Mouse (Mus musculus) cerebellum, adult 18-20 months (tissue): Measurements from ENCODE around the gene Rgs6.

ENCODE experiments used
- DNase-seq, 2 experiments: peaks; one replicate each; pipeline ENCODE4 v3.0.0; 2021

Rgs6 gene

DNA sequence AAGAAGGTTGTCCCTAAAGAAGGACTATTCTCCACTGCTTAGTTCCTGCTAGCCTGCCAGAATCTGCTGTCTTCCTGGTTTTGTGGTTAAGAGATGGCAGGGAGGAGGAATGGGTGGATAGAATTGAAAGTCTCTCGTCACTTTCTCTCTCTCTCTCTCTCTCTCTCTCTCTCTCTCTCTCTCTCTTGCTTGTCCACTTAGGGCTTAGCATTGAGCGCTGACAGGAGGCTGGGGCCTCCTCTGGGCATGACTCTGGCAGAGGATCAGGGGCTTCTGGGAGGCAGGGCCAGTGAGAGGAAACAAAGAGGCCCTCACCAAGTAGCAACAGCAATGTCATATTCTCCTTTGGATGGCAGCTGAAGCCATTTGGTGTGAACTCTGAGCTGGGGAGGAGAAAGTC, 554.4 kb downstream of the Rgs6 start:
- no peak for DNase-seq

DNA sequence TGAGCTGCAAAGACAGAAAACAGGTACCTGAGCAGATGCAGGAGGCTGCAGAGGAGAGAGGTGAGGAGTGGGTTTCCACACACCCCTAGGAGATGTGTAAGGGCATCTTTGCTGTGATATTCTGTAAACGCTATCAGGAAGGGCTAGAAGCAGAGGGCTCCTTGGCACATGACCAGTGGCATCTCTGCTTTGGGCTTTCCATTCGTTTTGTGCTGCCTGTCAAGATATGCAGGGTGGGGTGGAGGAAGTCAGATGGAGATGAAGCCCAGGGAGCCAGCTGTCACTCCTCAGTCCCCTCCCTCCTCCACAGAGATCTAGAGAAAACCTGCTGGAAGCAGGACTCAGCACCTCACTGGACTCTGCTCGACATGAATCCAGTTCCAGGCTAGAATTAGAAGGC, 555.0 kb downstream of the Rgs6 start:
- peak; percentile 78 to 85 for DNase-seq

DNA sequence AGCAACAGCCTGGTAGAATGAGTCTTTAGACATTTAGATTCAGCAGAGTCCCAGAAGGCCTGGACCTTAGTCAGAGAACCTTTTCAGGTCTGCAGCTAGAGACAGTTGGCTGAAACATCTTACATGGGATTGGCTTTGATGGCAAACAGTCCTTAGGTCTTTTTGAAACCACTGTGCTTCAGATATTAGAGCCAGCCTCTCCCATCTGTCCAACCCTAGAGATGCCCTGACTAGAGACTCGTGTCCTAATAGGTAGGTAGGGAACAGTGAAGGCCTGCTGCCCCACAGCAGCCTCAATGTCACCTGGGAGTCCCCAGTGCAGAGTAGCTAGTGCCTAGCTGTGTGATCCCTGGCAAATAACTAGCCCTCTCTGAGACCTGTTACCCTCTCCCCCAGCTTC, 555.5 kb downstream of the Rgs6 start:
- DNase-seq, result peak; percentile 37 to 48

DNA sequence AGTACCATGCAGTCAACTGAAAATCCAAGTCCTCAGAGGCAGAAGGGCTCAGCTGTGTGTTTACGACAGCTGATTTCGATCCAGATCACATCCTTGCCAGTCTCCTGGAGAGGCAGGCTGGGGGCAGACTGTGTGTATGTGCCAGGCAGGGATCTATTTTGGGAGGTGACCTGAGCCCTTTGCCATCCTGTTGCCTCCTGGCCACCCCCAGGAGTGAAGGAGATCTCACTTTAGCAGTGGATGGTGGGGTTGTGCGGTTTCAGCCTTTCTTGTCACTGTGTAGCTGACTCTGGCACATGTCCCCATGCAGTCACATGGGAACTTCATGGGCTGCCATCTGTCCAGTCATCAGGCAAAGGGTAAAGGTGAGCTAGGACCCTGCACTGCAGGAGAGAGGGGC, 557.0 kb downstream of the Rgs6 start:
- DNase-seq, result peak; percentile 31 to 44

DNA sequence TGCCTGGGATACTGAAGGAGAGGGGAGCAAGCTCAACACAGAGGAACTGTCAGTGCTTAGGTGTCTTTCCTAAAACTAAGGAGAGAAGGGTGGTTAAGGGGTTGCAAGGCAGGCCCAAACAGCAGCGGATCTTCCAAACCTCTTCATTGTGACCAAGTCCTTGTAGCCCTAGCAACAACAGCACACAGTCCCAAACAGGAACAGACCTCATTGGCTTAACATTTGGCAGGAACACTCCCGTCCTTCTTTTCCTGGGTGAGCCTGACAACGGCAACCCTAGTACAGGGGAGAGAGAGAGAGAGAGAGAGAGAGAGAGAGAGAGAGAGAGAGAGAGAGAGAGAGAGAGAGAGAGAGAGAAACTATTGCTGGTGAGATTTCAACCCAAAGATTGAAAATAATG, 557.8 kb downstream of the Rgs6 start:
- DNase-seq, result no peak

DNA sequence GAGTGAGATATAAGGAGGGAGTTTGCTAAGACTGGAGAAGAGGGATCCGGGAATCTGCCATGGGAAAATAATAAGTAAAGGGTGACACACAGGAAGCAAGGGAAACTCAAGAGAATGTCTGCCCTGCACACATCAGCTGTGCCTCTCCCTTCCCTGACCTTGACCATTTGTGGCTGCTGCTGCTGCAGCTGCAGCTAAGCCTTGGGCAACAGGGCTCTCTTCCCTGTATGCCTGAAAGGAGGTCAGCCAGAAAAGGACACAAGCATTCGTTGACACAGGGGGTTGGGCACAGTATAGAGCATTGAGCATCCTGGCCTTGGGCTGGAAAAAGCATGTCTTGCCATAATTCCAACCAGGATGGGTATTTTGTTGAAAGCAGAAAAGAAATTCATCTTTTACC, 558.8 kb downstream of the Rgs6 start:
- no peak for DNase-seq

DNA sequence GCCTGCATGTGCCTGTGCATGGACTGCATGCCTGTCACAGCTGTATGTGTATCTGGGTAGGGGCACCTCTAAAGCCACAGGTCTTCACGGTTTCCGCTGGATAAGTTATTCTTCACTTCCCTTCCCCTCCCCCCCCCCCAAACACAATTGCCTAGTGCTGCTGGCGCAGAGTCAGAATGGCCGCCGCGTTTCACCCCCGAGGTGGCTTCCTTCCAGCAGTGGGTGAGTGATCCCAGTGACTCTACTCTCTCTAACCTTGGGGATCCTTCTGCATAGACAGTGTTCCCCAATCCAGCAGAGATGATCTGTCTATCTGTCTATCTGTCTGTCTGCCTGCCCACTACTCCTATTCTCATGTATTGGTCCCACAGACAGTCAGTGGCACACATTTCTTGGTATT, 561.9 kb downstream of the Rgs6 start:
- no peak for DNase-seq

DNA sequence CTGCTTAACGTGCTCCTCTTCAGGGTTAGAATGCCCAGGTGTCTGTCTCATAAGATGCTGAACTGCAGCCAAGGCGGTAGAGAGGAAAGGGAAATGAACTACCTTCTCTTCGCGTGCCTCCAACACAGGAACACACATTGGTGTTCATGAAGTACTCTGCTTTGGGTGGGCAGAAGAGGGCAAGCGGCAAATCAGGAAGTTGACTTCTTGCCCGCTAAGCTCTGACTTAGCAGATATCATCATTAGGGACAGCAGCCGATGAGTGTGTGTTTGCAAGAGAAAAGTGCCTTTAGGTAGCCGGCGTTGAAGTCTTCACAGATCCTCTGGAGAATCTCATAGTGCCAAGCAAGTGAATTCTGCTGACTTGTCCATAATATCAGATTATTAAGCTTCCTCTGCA, 562.7 kb downstream of the Rgs6 start:
- no peak for DNase-seq

DNA sequence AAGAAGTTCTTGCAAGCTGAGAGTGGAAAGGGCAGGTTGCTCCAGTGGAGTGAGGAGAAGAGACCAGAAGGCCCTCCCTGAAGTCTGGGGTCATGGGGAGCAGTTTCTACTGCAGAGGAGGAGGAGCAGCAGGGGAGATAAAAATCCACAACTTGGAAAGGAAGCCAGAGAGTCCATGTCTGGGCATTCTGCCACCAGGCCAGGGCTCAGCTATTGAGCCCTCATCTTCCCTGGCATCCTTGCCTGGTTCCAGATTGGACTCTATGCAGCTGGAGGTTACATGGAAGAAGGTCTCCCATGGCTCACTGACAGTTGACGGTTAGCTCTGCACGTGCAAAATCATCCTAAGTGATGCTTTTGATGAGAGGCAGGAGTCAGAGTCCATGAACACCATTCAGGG, 563.4 kb downstream of the Rgs6 start:
- peak; percentile 61 to 65 for DNase-seq

DNA sequence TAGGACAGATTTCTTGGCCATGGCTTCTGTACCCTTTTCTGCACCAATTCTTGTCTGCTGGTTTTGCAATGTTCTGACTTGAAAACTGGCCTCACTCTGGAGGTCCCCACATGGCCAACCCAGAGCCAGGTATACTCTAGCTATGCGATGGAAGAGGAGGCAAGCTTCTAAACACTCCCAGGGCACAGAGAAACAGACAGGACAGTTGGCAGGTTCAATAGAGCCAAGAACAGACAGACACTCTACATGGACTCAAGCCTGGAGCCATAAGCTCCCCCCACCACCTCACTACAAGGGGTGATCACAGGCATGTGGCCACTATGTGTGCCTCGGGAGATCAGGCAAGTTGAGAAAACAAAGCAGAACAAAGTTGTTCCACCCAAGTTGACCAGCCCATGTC, 572.1 kb downstream of the Rgs6 start:
- peak; percentile 57 to 62 for DNase-seq

DNA sequence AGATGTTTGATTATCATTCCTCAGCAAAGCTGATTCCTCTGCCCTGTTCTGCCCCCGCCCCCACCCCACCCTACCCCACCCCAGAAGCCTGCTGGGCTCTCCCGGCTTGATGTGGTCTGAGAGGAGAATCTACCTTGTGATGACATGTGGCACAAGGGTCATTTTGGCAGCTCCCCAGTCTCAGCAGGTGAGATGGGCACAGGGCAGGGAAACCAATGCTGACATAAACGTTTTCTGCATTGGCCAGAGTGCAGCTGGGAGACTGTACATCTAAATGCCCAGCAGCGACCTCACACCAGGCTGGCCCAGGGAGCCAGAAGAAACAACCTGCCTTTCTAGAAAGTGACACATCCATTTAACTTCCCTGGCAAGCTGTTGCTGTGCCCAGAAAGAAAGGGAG, 572.6 kb downstream of the Rgs6 start:
- peak; percentile 70 to 74 for DNase-seq

DNA sequence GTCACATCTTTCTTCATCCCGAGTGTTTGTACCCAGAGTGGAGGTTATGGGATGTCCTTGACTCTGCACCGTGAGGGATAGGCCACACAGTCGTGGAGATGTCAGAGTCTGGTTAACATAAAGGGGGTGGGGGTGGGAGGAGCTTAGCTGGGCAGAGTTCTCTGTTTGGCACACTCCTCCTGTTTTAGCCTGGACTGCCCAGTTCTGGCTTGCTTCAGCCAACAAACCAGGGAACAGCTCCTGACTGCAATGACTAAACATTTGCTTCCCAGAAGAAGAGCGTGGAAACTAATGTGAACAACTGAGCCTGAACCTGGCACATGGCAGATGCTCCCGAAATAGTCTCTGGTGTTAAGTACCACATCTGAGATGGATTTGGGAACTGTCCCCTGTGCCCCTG, 575.6 kb downstream of the Rgs6 start:
- no peak for DNase-seq

DNA sequence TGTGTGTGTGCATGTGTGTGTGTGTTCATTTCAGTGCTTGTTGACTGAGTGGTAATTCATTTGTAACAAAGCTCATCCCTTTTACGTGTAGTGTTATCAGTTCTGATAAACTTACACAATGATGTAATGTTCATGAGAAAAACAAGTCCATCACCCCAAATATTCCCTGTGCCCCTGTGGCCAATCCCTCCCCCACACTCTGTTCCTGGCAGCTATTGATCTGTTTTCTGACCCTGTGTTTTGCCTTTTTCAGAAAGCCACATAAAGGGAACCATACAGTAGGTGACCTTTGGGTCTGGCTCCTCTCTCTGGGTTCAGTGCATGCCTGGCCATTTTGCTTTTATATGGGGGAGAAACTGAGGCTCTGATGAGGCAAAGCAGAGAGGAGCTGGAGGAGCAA, 577.0 kb downstream of the Rgs6 start:
- no peak for DNase-seq

DNA sequence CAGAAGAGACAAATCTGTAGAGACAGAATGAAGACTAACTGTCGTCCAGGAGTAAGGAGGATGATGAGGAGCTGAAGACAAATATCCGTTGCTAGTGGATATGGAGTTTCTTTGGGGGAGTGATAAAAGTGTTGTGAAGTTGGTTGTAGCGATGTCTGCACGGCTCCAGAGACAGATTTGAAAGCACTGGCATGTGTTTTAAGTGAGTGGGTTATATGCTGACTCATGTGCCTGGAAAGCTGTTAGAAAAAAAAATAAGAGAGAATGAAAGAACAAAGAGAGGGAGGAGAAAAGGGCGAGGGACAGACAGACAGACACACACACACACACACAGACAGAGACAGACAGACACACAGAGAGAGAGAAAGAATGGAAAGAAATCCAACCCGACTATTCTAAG, 580.2 kb downstream of the Rgs6 start:
- DNase-seq, result no peak

DNA sequence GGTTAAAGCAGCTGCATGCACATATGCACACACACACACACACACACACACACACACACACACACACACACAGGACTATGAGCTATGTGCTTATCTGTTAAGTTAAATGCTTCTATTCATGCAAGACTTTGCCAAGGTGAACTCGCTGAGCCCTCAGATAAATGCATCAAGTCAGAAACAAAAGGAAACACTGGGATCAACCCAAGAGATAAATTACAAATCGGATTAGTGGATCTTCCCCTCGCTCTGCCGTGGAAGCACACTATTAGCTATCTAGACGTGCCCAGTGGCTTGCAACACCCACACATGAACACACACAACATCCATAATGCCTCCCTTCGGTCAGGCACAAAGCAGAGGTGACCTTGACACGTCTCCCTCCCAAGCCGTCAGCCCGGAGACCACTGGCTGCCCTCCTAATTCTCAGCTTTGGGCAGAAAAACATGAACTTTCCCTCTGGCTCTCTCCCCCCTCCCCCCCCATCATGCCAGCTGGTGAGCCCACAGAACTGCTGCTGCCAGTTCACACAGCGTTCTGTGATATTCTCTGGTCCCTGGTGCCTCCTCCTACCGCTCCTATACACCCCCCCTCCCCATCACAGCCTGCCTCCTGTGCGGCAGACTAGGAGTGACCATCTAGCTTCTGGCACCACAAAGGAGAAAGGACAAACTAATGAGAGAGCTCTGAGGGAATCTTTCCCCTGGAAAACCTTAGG, 581.6 kb downstream of the Rgs6 start:
- peak in 1 of 2 experiments; percentile 46 for DNase-seq

DNA sequence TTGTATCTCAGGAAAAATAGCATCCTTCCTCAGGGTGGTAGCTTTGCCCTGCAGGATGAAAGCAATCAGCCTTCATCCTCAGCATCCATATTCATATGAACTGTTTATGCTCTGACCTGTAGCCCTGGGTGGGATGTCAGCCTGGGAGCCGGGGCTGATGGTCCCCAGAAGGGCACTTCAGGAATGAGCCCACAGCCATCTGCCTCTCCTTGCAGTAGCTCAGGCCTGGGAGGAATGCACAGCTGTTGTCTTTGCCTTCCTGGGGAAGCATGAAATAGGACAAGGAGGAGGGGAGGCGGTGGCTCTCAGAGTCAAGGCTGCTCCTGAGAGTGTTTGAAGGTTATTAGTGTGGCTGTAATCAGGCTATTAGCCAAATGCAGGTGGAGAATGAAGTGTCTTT, 590.7 kb downstream of the Rgs6 start:
- DNase-seq, result peak; percentile 50 to 55

DNA sequence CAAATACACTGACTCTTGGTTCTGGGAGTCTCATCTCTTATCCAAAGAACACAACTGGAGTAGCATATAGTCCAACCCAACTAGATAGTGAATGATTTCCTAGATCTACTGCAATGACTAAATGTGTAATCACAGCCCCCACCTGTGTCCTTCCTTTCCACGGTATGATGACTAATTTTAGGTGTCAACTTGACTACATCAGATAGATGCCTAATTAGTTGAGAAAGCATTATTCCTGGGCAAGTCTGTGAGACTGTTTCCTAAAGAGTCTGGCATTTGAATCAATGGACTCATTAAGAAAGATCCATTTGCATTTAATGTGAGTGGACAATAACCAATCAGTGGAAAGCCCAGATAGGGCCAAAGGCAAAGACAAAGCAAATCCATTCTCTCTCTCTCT, 591.8 kb downstream of the Rgs6 start:
- no peak for DNase-seq

DNA sequence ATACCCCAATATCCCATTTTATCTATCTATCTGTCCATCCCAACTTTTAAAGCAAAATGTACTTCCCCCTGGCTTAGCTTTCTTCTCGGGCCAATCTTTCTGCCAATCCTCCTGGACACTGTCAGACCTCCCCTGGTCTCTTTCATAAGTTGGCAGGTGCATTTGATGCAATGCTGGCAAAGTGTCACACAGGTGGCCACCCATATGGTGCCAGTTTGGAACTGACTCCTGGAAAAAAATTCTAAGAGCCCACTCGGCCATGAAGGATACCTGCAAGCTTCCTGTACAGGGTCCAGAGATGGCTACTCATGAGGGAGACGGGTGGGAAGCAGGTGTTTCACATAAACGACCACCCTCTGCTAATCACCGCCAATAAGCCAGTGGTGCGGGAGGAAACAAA, 592.5 kb downstream of the Rgs6 start:
- peak; percentile 92 to 96 for DNase-seq

DNA sequence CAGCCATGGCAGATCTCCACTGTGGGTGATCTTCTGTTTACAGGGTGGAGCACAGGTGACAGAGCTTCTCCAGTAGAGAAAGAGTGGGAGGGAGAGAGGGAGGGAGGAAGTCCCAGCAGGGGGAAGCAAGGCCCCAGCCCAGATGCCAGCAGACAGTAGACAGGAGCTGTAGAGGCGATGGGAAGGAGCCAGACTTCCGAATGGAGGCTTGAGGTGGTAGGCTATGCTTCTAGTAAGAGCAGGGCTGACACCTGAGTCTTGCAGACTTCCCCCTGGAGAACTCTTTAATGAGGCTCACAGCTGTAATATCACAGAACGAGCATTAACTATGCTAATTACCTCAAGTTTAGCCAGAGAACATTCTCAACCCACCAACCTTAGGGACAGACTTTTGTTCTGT, 613.6 kb downstream of the Rgs6 start:
- DNase-seq, result no peak

DNA sequence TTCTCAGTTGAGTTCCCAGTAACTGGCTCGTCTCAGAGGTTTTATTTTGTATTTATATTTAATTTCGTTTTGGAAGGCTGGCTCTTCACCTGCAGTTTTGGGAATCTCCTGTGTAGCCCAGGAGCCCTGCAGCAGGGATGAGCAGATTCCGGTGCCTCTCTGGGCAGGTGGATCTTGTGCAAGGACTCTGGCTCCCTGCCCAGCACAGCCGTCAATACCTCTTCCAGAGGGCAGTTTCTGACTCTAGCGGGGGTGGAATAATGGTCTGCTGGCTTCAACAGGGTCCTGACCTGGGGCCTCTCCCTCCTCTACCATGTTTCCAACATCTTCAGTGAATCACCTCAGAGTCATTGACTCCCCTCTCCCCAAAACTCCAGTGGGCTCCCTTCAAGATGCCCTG, 616.3 kb downstream of the Rgs6 start:
- DNase-seq, result peak; percentile 82

DNA sequence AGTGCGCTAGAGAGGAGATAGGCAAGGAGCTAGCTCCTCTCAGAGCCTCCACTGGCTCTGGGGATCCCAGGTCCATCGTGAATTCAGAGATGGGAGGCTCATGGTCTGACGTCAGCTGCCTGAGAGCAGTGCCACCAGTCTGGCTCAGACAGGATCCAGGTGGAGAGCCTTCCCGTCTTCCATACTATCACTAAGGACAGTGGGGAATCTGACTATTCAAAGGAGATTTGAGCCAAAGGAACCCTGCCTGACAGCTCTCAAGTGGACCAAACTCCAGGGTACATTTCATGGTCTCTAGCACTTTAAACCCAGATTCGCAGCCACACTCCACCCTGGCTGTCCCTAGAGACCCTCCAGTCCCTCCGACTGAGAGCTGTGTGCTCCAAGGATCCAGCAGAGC, 618.8 kb downstream of the Rgs6 start:
- DNase-seq, result peak; percentile 30 to 37

DNA sequence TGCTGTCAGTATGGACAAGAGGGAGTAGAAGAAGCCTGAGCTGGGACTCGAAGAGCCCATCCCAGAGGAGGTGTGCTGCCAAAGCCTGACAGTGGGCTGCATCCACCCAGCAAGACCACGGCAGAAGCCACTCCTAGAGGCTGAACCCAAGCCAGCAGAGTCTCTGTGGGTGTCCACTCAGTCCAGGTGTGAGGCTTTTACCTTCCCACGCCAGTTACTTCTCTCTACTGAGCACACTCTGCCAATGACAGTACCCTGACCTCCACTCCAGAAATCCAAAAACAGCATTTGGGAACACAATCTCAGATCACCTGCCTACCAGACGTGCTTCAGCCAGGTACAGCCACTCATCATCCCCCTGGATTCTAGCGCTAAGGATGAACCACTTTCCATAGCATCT, 619.4 kb downstream of the Rgs6 start:
- peak; percentile 41 to 58 for DNase-seq

DNA sequence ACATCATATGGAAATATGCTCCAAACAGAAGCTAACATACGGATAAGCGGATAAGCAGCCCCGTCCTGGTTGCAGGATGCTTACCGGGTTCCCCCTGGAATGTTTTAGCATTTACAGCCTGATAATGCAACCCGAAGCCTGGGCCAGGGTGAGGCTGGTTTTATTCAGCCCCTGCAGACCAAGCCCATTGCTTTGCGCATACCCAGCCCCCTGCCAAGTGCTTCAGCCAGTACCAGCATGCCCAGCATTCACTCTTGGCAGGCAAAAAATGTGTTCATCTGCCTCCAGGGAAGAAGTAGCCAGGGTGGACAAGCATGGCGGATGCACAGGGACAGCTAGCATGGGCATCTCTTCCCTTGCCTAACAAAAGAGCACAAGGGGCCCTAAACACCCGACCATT, 619.9 kb downstream of the Rgs6 start:
- DNase-seq, result peak; percentile 76 to 82

DNA sequence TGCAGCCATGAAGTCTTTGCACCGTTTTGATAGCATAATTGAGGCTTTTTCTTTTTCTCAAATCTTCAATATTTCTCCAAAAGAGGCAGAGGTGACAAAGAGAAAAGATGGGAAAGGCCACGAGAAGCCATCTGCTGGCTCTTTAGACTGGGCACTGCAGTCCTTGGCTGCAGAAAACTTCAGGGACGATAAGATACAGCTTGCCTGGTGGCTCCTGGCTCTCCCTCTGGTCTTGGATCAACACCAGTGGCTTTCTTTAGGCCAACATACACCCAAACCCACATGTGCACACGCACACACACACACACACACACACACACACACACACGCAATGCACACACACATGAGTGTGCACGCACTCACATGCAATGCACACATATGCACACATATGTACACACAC, 620.7 kb downstream of the Rgs6 start:
- DNase-seq, result no peak

DNA sequence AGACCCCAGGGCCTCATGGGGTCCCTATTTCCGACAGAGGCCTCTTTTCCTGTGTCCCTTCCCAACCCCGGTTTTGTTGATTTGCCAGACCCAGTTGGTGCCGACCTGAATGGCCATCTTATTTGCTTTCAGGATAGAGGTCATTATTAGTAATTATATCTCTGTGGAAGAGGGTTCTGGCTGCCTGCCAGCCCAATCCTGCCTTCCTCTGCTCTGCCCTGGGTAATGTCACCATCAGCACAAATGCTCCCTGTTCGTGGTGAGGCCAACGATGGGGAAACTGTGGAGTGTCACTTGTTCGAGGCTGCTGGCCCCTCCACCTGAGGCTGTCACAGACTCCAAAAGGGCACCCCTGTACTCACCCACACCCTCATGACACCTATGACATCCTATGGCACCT, 621.4 kb downstream of the Rgs6 start:
- peak; percentile 57 to 70 for DNase-seq

DNA sequence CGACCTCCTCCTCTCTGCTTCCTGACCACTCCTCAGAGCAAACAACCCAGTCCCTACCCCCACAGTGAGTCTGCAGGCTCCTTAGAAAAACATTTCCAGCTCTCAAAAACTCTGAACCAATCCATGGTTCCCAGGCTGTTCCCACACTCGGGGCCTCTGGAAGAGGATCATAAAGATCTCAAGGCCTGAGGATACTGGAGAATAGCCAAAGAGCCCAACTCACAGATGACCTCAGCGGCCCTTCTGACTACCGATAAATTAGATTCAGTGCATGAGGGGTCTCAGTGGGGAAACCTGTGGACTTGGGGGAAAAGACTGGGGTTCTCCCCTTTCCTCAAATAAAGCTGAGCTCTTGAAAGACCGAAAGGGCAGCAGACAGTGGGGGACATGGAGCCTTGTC, 622.2 kb downstream of the Rgs6 start:
- DNase-seq, result peak in 1 of 2 experiments; percentile 48
